Mouse (Mus musculus): ENCODE results near the gene Asap3. TPM values are rescaled to one million over a fixed set of nuclear protein-coding genes. Genes with fewer than 3 reads are reported as not detected.

Gene Asap3
- polyA plus RNA-seq, 2 experiments from 2014 or later, result 0.25 TPM; not detected in 1

Other genes with a start within 250 kb of the Asap3 start
- 10 to 100 TPM; 14.3 to 22.8 TPM for gene Gale, start 242.6 kb upstream of the Asap3 start, polyA plus RNA-seq (2017; shearing (Covaris generic))
- 10 to 100 TPM; 80.4 to 88.8 TPM for gene Lypla2, start 233.7 kb upstream of the Asap3 start, polyA plus RNA-seq (2017; shearing (Covaris generic))
- gene Pithd1, start 219.1 kb upstream of the Asap3 start, polyA plus RNA-seq (2017; shearing (Covaris generic)), result 1 to 10 TPM; 7.7 to 8.8 TPM
- 10 to 100 TPM; 50.0 to 57.9 TPM for gene Eloa, start 184.6 kb upstream of the Asap3 start, polyA plus RNA-seq (2017; shearing (Covaris generic))
- gene Rpl11, start 152.9 kb upstream of the Asap3 start, polyA plus RNA-seq (2017; shearing (Covaris generic)), result 1,000 to 10,000 TPM; 1,145 to 1,405 TPM
- gene Id3, start 62.9 kb upstream of the Asap3 start, polyA plus RNA-seq (2017; shearing (Covaris generic)), result 100 to 1,000 TPM; 281 to 355 TPM
- gene E2f2, start 34.0 kb upstream of the Asap3 start, polyA plus RNA-seq (2017; shearing (Covaris generic)), result 10 to 100 TPM; 22.0 to 34.6 TPM
- gene Tcea3, start 41.4 kb downstream of the Asap3 start, polyA plus RNA-seq (2017; shearing (Covaris generic)), result under 1 TPM in 1 of 2 experiments, not detected in 1; 0.58 TPM
- gene Zfp46, start 78.3 kb downstream of the Asap3 start, polyA plus RNA-seq (2017; shearing (Covaris generic)), result 1 to 10 TPM; 9.4 to 9.5 TPM
- gene Hnrnpr, start 104.6 kb downstream of the Asap3 start, polyA plus RNA-seq (2017; shearing (Covaris generic)), result 10 to 100 TPM; 80.8 to 97.7 TPM
- gene Htr1d, start 217.2 kb downstream of the Asap3 start, polyA plus RNA-seq (2017; shearing (Covaris generic)), result under 1 TPM in 1 of 2 experiments, not detected in 1; 0.37 TPM

Data from activated CD4-positive, CD25-positive, alpha-beta regulatory T cell, adult 4 months (primary cell).